Mouse (Mus musculus) lung, postnatal 25 days (tissue): ENCODE data around the gene Sult2b1.
A peak's percentile ranks its signal among the peaks of the same experiment; 100 is the strongest.

Experiments used
- DNase-seq: peaks from one replicate; pipeline ENCODE4 v3.0.0; 2022; ENCODE audit warnings: low spot score

The Sult2b1 gene

GRCm38 (mm10) chr7:45800546-45801204, 16.2 kb upstream of the Sult2b1 start:
- DNase-seq: peak; percentile 59

GRCm38 (mm10) chr7:45800001-45800400, 15.5 kb upstream of the Sult2b1 start:
- no peak for DNase-seq

- no peak for DNase-seq
These were observed 14.5 kb upstream of the Sult2b1 start for GRCm38 (mm10) chr7:45798931-45799330.

- no peak for DNase-seq
These were observed 14.0 kb upstream of the Sult2b1 start for GRCm38 (mm10) chr7:45798511-45798836.

- no peak for DNase-seq
These were observed 13.4 kb upstream of the Sult2b1 start for GRCm38 (mm10) chr7:45797661-45798510.

- no peak for DNase-seq
These were observed 12.5 kb upstream of the Sult2b1 start for GRCm38 (mm10) chr7:45796950-45797349.

- no peak for DNase-seq
These were observed 10.5 kb upstream of the Sult2b1 start for GRCm38 (mm10) chr7:45794971-45795370.

- no peak for DNase-seq
These were observed 9.6 kb upstream of the Sult2b1 start for GRCm38 (mm10) chr7:45793969-45794585.

- DNase-seq: no peak
These were observed 8.8 kb upstream of the Sult2b1 start for GRCm38 (mm10) chr7:45793240-45793639.

GRCm38 (mm10) chr7:45791756-45792490, 7.5 kb upstream of the Sult2b1 start:
- no peak for DNase-seq

- DNase-seq: no peak
These were observed 6.3 kb upstream of the Sult2b1 start for GRCm38 (mm10) chr7:45790721-45791120.

- DNase-seq: no peak
These were observed 3.2 kb upstream of the Sult2b1 start for GRCm38 (mm10) chr7:45787642-45788041.

- no peak for DNase-seq
These were observed 2.4 kb upstream of the Sult2b1 start for GRCm38 (mm10) chr7:45786661-45787413.

GRCm38 (mm10) chr7:45786136-45786578, 1.7 kb upstream of the Sult2b1 start:
- no peak for DNase-seq

GRCm38 (mm10) chr7:45785388-45786135, 1.1 kb upstream of the Sult2b1 start:
- DNase-seq: no peak

- peak; percentile 71 for DNase-seq
These were observed 868 bp downstream of the Sult2b1 start, which contains the start of gene Lmtk3 for GRCm38 (mm10) chr7:45783511-45784091. Gene Lmtk3, plus strand, starts transcription at chr7:45783738.

- no peak for DNase-seq
These were observed 2.2 kb downstream of the Sult2b1 start for GRCm38 (mm10) chr7:45782271-45782670.

- DNase-seq: no peak
These were observed 5.3 kb downstream of the Sult2b1 start for GRCm38 (mm10) chr7:45779081-45779641.

GRCm38 (mm10) chr7:45775237-45775636, 9.2 kb downstream of the Sult2b1 start:
- DNase-seq: no peak

GRCm38 (mm10) chr7:45771101-45771500, 13.4 kb downstream of the Sult2b1 start:
- DNase-seq: no peak
